Mouse (Mus musculus) liver, postnatal 0 days (tissue): Measurements from ENCODE around the gene Hcn1.

Experiments used
- CTCF ChIP-seq: sonication (generic); IDR thresholded peaks from 2 replicates; pipeline ENCODE4 v1.5.1; 2016; ENCODE audit warnings: antibody characterized with exemption, low read depth
- EP300 ChIP-seq: IDR thresholded peaks from 2 replicates; pipeline ENCODE4 v1.6.1; 2016; ENCODE audit warnings: antibody characterized with exemption, low read depth, mild to moderate bottlenecking

GRCm38 (mm10) chr13:117601331-117601965, 672 bp upstream of the Hcn1 start:
- TF ChIP-seq CTCF (no peak), EP300 (no peak)
